Mouse (Mus musculus): ENCODE measurements at regions not wholly inside any gene's neighbourhood (a gene's known extent, or its start where the extent isn't known, plus 50 kb on each side); places are given as distances from the start of the nearest gene placed in this dataset.

DNA sequence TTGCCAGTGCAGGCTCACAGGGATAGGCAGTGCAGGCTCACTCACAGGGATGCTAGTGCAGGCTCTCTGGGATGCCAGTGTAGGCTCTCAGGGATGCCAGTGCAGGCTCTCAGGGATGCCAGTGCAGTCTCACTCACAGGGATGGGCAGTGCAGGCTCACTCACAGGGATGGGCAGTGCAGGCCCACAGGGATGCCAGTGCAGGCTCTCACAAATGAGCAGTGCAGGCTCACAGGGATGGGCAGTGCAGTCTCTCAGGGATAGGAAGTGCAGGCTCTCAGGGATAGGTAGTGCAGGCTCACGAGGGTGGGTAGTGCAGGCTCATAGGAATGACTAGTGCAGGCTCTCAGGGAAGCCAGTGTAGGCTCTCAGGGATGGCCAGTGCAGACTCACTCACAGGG lies 99.6 kb downstream of the Lyplal1 start:
- WGBS = 52% methylated on average over 1 of the region's 1 CpGs
- Histone ChIP-seq H3K4me2 (no peak overlapping the region), H3K36me3 (no peaks in the 10 kb centered on the region), H3K4me1 (peaks cover 13% of the 10 kb centered on the region), H3K9me3 (no peaks in the 10 kb centered on the region), H3K9ac (no peak overlapping the region), H3K27me3 (no peaks in the 10 kb centered on the region), H3K27ac (no peak overlapping the region), H3K4me3 (no peak overlapping the region)
- no peak; the same call in 1 of the 2 replicates for ATAC-seq (ENCODE audit: borderline replicate concordance, extremely low read depth, low FRiP score, low TSS enrichment)

DNA sequence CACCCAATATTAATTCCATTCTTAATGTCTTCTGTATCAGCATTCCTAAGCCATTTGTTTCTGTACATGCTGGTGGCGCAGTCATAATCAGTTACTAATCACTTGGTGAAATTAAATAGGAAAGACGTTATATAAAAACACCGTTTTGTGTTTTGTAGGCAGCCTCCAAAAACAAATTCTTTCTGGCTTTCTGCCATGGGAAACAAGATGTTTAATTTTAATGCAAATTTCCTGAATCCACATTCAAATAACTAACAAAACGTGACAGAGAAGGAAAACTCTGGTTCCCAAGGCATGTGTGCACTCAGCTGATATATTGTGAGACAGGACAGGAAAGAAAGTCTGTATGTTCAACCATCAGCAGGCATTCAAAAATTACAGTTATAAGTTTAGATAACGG lies 97.6 kb downstream of the Lyplal1 start:
- H3K27me3 ChIP-seq = no peaks in the 10 kb centered on the region
- no peak for ATAC-seq (ENCODE audit: borderline replicate concordance, extremely low read depth, low FRiP score, low TSS enrichment)
- H3K9ac ChIP-seq = no peak overlapping the region
- H3K4me3 ChIP-seq = no peak overlapping the region
- 71% methylated on average over 5 of the region's 5 CpGs for WGBS
- no peak overlapping the region for H3K4me2 ChIP-seq
- 0 out of 2 replicates have a peak, but pooled peaks cover 7% of the 10 kb centered on the region for H3K9me3 ChIP-seq
- peaks cover 12% of the 10 kb centered on the region for H3K4me1 ChIP-seq
- no peak overlapping the region for H3K27ac ChIP-seq
- no peaks in the 10 kb centered on the region for H3K36me3 ChIP-seq

DNA sequence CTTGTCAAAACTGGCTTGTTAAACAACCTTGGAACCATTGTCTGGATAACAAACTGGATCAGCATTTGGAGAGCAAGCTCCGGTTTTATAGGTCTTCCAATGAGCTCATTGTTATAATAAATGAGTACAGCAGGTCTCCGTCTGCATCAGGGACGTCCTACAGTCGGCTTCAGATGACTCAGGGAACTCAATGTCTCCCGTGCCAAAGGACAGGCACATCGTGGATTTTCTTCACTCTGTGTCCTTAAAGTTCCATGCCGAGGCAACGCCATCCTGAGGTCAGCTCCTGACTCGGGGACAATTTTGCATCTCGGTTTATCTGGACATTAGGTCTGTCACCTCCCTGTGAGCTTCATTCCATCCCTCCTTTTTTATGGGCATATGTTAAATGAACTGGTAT lies 85.2 kb downstream of the Lyplal1 start:
- ATAC-seq (ENCODE audit: borderline replicate concordance, extremely low read depth, low FRiP score, low TSS enrichment) = no peak
- no peaks in the 10 kb centered on the region for H3K9me3 ChIP-seq
- H3K9ac ChIP-seq = no peak overlapping the region
- H3K4me2 ChIP-seq = no peak overlapping the region
- no peaks in the 10 kb centered on the region for H3K27me3 ChIP-seq
- H3K4me3 ChIP-seq = no peak overlapping the region
- H3K27ac ChIP-seq = no peak overlapping the region
- no peaks in the 10 kb centered on the region for H3K4me1 ChIP-seq
- H3K36me3 ChIP-seq = no peaks in the 10 kb centered on the region
- 62% methylated on average over 10 of the region's 10 CpGs for WGBS

DNA sequence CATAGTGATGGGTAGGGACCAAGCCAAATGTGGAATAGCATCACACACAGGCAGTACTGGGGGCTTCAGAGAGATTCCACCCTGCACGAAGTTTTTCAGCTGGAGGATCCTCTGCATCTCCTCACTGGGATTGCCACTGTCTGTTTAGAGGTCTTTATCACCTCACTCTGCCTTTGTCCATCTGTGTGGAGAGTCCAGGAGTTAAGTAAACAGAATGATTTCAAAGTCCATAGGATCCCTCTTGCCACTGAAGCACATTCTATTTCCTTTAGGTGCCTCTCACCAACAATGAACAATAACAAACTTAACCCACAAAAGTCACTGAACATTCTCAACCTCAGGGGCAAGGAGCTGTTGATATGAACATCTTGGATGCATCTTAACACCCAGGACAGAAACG lies 82.7 kb downstream of the Lyplal1 start:
- no peaks in the 10 kb centered on the region for H3K4me1 ChIP-seq
- H3K4me3 ChIP-seq = no peak overlapping the region
- H3K9me3 ChIP-seq = no peaks in the 10 kb centered on the region
- H3K9ac ChIP-seq = no peak overlapping the region
- no peaks in the 10 kb centered on the region for H3K27me3 ChIP-seq
- no peaks in the 10 kb centered on the region for H3K36me3 ChIP-seq
- no peak overlapping the region for H3K27ac ChIP-seq
- ATAC-seq (ENCODE audit: borderline replicate concordance, extremely low read depth, low FRiP score, low TSS enrichment) = no peak
- WGBS = 35% methylated on average over 2 of the region's 2 CpGs
- H3K4me2 ChIP-seq = no peak overlapping the region

Data from lung, embryonic 15.5 days (tissue).